Mouse (Mus musculus) ES-E14 (cell line): Measurements from ENCODE around the gene Slc9a8. TPM values are rescaled to one million over a fixed set of nuclear protein-coding genes. Genes with fewer than 3 reads are reported as not detected.
"Not testable (repeated sequence)": the region's sequence is repeated elsewhere in the genome, so short reads cannot be mapped to it uniquely, and the experiment has no call there.

Experiments
- DNase-seq: peaks from one replicate; pipeline ENCODE4 v3.0.0-alpha.2; 2013; ENCODE audit warnings: low read depth, low spot score
- H3K27ac ChIP-seq: 2 replicates; pipeline ENCODE4 v1.5.1; 2012; ENCODE audit warnings: low read depth, mild to moderate bottlenecking, low read length, moderate library complexity, mixed read lengths; ENCODE audit not compliant: poor library complexity, insufficient read depth, severe bottlenecking
- H3K36me3 ChIP-seq: 2 replicates; pipeline ENCODE4 v1.6.1; 2012; ENCODE audit warnings: mild to moderate bottlenecking, low read length, moderate library complexity, mixed read lengths; ENCODE audit not compliant: control insufficient read depth, poor library complexity, insufficient read depth, severe bottlenecking
- H3K4me1 ChIP-seq, 2 experiments: fragments of 150-350 bp in 1 of 2; sonication (generic) in 1 of 2; 2 replicates each; pipeline ENCODE4 v1.6.1; 2012; ENCODE audit warnings: low read length in 2 of 2, mild to moderate bottlenecking in 1 of 2, mixed read lengths in 1 of 2; ENCODE audit not compliant: control insufficient read depth in 2 of 2, insufficient read depth in 2 of 2, poor library complexity in 1 of 2
- H3K4me3 ChIP-seq, 2 experiments: fragments of 150-350 bp in 1 of 2; sonication (generic) in 1 of 2; 2 replicates each; pipeline ENCODE4 v1.5.1; 2012; ENCODE audit warnings: low read length in 2 of 2, low read depth in 1 of 2, mild to moderate bottlenecking in 1 of 2, mixed read lengths in 1 of 2; ENCODE audit not compliant: insufficient read depth in 1 of 2, poor library complexity in 1 of 2, severe bottlenecking in 1 of 2
- H3K9ac ChIP-seq: 2 replicates; pipeline ENCODE4 v1.6.1; 2012; ENCODE audit warnings: low read depth, mild to moderate bottlenecking, low read length, mixed read lengths; ENCODE audit not compliant: poor library complexity, insufficient read depth, severe bottlenecking
- H3K9me3 ChIP-seq: fragments of 150-350 bp; sonication (generic); 2 replicates; pipeline ENCODE4 v1.6.1; 2012; ENCODE audit warnings: low read depth, mild to moderate bottlenecking, low read length; ENCODE audit not compliant: control insufficient read depth, insufficient read depth
- CHD2 ChIP-seq: IDR thresholded peaks from 2 replicates; pipeline ENCODE4 v1.6.1; 2014; ENCODE audit warnings: mild to moderate bottlenecking, low read depth, low read length, inconsistent platforms
- HCFC1 ChIP-seq: IDR thresholded peaks from 2 replicates; pipeline ENCODE4 v1.6.1; 2012; ENCODE audit warnings: low read length, inconsistent platforms, borderline replicate concordance; ENCODE audit not compliant: insufficient read depth
- MAFK ChIP-seq: IDR thresholded peaks from 2 replicates; pipeline ENCODE4 v1.6.1; 2014; ENCODE audit warnings: mild to moderate bottlenecking, low read depth, low read length, inconsistent platforms; ENCODE audit not compliant: insufficient read depth
- ZC3H11A ChIP-seq: IDR thresholded peaks from 2 replicates; pipeline ENCODE4 v1.6.1; 2012; ENCODE audit warnings: low read depth, mild to moderate bottlenecking, inconsistent platforms, low read length, borderline replicate concordance
- ZNF384 ChIP-seq: IDR thresholded peaks from 2 replicates; pipeline ENCODE4 v1.6.1; 2012; ENCODE audit warnings: low read depth, low read length, inconsistent platforms
- in situ Hi-C, 2 experiments: fragments of 600-800 bp; cut with MboI; formaldehyde crosslinking; loops; one replicate each; pipeline ENCODE4 v1.15.1; 2025; ENCODE audit warnings: low sequenced_read_pairs in 2 of 2, inconsistent platforms in 1 of 2; ENCODE audit not compliant: unreplicated experiment in 2 of 2
- total RNA-seq: library from RNA; depleted of rRNA; stranded (reverse); fragments of 300-350 nt; gene quantifications from 2 replicates; pipeline ENCODE4 v1.2.3, GENCODE M21; 2012

Slc9a8 gene
- total RNA-seq, 1 experiment: 38.6 TPM

DNA sequence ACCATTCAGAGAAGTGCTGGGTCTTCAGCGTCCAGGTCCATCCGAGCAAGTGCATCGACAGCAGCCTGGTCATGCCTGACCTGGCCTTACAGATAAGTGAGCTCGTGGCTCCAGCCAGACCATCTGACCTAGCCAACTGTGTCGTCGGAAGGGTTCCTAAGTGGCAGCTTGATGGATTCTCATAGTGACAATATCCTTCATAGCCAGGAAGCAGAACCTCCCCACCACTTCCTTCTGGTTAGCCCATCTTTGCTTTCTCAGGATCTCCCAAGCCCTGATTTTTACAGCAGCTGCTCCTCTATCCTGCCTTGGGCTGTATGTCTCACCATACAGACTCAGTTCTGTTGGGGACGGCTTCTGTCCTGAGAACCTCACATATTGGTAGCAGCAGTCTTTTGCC is 27.1 kb upstream of the Slc9a8 start:
- no peak for TF ChIP-seq HCFC1
- no peak for TF ChIP-seq ZNF384
- TF ChIP-seq CHD2: no peak
- TF ChIP-seq ZC3H11A: no peak
- no peak for TF ChIP-seq MAFK
- in situ Hi-C loops: no loop called here

DNA sequence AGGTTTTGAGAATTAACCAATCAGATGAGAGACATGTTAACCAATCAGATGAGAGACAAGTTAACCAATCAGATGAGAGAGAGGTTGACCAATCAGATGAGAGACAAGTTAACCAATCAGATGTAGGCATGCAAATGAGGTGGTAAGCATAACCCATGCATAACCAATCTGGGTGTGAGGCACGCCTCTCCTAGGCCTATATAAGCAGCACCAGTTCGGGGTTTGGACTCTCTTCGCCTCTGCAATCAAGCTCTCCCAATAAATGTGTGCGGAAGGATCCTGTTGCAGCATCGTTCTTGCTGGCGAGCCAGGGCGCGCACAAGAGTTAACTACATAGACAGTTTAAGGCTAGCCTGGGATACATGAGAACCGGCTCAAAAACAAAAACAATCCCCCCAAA is 25.1 kb upstream of the Slc9a8 start:
- H3K9me3 ChIP-seq, H3K36me3 ChIP-seq, H3K27ac ChIP-seq, DNase-seq, H3K9ac ChIP-seq, in situ Hi-C loops, H3K4me3 ChIP-seq, H3K4me1 ChIP-seq: not testable (repeated sequence)

More for the DNA sequence above, 27.1 kb upstream of the Slc9a8 start:
- H3K9me3 ChIP-seq: no peaks in the 10 kb centered on the region
- no peaks in the 10 kb centered on the region for H3K36me3 ChIP-seq
- no peak overlapping the region for H3K4me3 ChIP-seq
- H3K9ac ChIP-seq: no peak overlapping the region
- no peak for DNase-seq
- H3K4me1 ChIP-seq: peaks cover 4% of the 10 kb centered on the region in 2 experiments; a peak in 3 of 4 replicates
- H3K27ac ChIP-seq: no peak overlapping the region

DNA sequence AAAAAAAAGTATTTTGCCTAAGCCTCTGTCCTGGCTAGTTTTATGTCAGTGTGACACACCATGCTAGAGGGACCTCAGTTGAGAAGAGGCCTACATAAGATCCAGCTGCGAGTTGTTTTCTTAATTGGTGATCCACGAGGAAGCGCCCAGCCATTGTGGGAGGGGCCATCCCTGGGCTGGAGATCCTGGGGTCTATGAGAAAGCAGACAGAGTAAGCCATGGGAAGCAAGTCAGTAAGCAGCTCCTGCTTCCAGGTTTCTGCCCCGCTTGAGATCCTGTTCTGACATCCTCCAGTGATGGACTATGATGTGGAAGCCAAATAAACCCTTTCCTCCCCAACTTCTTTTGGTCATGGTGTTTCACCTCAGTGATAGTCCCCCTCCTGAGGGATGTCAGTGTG is 22.5 kb upstream of the Slc9a8 start:
- H3K4me1 ChIP-seq: peaks cover 4 to 11% of the 10 kb centered on the region in 2 experiments; a peak in 3 of 4 replicates
- no peaks in the 10 kb centered on the region for H3K36me3 ChIP-seq
- DNase-seq: no peak
- in situ Hi-C loops: no loop called here
- H3K4me3 ChIP-seq: no peak overlapping the region
- H3K9me3 ChIP-seq: no peaks in the 10 kb centered on the region
- H3K27ac ChIP-seq: peak overlapping the region; percentile 75; the same call in 1 of the 2 replicates
- TF ChIP-seq MAFK (no peak), HCFC1 (no peak), CHD2 (no peak), ZNF384 (no peak), ZC3H11A (no peak)
- H3K9ac ChIP-seq: peak overlapping the region; percentile 42; the same call in 1 of the 2 replicates

DNA sequence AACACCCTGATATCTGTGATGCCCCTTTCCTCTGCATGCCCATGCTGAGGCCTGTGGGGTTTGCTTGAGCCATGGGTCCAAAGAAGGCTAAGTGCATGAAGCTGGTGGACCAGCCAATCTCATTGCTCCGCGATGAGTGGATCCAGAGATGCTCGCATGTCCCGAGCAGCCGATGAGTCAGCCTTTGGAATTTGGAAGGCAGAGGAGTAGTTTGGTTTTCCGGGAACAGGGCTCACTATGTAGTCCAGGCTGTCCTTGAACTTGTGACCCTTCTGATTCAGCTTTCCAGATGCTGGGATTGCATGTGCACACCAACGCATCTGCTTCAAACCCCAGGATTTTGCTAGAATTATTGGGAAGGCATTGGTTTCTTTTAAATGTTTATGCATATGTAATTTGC is 21.9 kb upstream of the Slc9a8 start:
- no peak overlapping the region; a peak in 1 of 4 replicates for H3K4me3 ChIP-seq
- H3K27ac ChIP-seq: peak overlapping the region; percentile 75
- H3K36me3 ChIP-seq: no peaks in the 10 kb centered on the region
- DNase-seq: no peak
- H3K9me3 ChIP-seq: no peaks in the 10 kb centered on the region
- 0 out of 2 replicates have a peak overlapping the region, but pooled peaks have one; percentile 39 for H3K9ac ChIP-seq
- peaks cover 4 to 12% of the 10 kb centered on the region in 2 experiments; a peak in 3 of 4 replicates for H3K4me1 ChIP-seq
- TF ChIP-seq MAFK: 0 out of 2 replicates have a peak, but pooled peaks have one; percentile 5
- no peak for TF ChIP-seq CHD2
- in situ Hi-C loops: no loop called here

DNA sequence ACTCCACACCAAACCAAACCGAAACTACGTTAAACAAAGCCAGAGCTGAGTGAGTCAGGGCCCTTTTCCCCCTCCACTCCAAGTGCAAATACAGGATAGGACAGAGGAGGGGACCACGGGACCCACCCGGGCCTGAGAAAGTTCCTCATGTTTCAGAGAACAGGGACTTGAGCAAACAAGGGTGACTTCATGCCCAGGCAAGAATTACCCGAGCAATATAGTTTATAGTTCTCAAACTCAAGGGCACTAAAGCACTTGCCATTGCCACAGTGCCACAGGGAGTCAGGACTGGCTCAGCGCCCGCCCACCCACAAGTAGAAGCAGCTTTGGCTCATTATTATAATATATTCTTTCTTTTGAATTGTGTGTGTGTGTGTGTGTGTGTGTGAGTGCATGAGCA is 18.4 kb upstream of the Slc9a8 start:
- TF ChIP-seq MAFK (no peak), HCFC1 (no peak), CHD2 (no peak), ZNF384 (no peak), ZC3H11A (no peak)
- in situ Hi-C loops: no loop called here
- no peaks in the 10 kb centered on the region for H3K9me3 ChIP-seq

More for the DNA sequence above, 18.4 kb upstream of the Slc9a8 start:
- DNase-seq: no peak
- no peak overlapping the region for H3K4me3 ChIP-seq
- H3K4me1 ChIP-seq: peaks cover 7 to 24% of the 10 kb centered on the region in 2 experiments; a peak in 3 of 4 replicates
- H3K9ac ChIP-seq: no peak overlapping the region
- no peak overlapping the region for H3K27ac ChIP-seq
- H3K36me3 ChIP-seq: no peaks in the 10 kb centered on the region
